Mouse (Mus musculus) liver, embryonic 14.5 days (tissue): Measurements from ENCODE around the gene Txk. TPM values are rescaled to one million over a fixed set of nuclear protein-coding genes. Genes with fewer than 3 reads are reported as not detected.

Experiments
- ATAC-seq: fragments of 200-750 bp; cut with Nextera tagmentation; 2 replicates; pipeline ENCODE4 v1.8.0; 2017; ENCODE audit warnings: moderate number of reproducible peaks, mild to moderate bottlenecking, moderate library complexity; ENCODE audit not compliant: insufficient read depth
- DNase-seq, 3 experiments: peaks; one replicate each; pipeline ENCODE4 v3.0.0-alpha.2; 2012 to 2013; ENCODE audit warnings: low read depth in 3 of 3, low spot score in 3 of 3
- H3K27ac ChIP-seq: fragments of 300-500 bp; sonication (generic); 2 replicates; pipeline ENCODE4 v1.5.1; 2014; ENCODE audit warnings: moderate library complexity, mild to moderate bottlenecking, control low read depth, inconsistent platforms
- H3K27me3 ChIP-seq: fragments of 300-500 bp; sonication (generic); 2 replicates; pipeline ENCODE4 v1.6.1; 2014; ENCODE audit warnings: mild to moderate bottlenecking, low read length, moderate library complexity; ENCODE audit not compliant: control insufficient read depth, insufficient read depth
- H3K36me3 ChIP-seq: fragments of 300-500 bp; sonication (generic); replicated peaks from 2 replicates; pipeline ENCODE4 v1.6.1; 2014; ENCODE audit warnings: low read depth; ENCODE audit not compliant: control insufficient read depth, insufficient read depth
- H3K4me1 ChIP-seq, 2 experiments: fragments of 200-500 bp in 1 of 2; fragments of 300-500 bp in 1 of 2; sonication (generic) in 1 of 2; replicated peaks; 2 replicates each; pipeline ENCODE4 v1.6.1; 2012 to 2014; ENCODE audit warnings: antibody characterized with exemption in 1 of 2, inconsistent platforms in 1 of 2, low read length in 1 of 2; ENCODE audit not compliant: control insufficient read depth in 2 of 2, insufficient read depth in 2 of 2
- H3K4me2 ChIP-seq: fragments of 300-500 bp; sonication (generic); 2 replicates; pipeline ENCODE4 v1.6.1; 2014; ENCODE audit warnings: low read depth, mild to moderate bottlenecking, control low read depth, moderate library complexity
- H3K4me3 ChIP-seq, 2 experiments: fragments of 200-500 bp in 1 of 2; fragments of 300-500 bp in 1 of 2; sonication (generic) in 1 of 2; 2 replicates each; pipeline ENCODE4 v1.5.1; 2012 to 2014; ENCODE audit warnings: low read depth in 2 of 2, low read length in 2 of 2, mild to moderate bottlenecking in 2 of 2, control low read depth in 1 of 2, inconsistent platforms in 1 of 2, moderate library complexity in 1 of 2; ENCODE audit not compliant: insufficient read depth in 1 of 2
- H3K9ac ChIP-seq: fragments of 300-500 bp; sonication (generic); replicated peaks from 2 replicates; pipeline ENCODE4 v1.6.1; 2014; ENCODE audit warnings: mild to moderate bottlenecking, control low read depth, moderate library complexity
- H3K9me3 ChIP-seq: fragments of 300-500 bp; sonication (generic); 2 replicates; pipeline ENCODE4 v1.6.1; 2016; ENCODE audit warnings: low read length, mixed read lengths; ENCODE audit not compliant: control insufficient read depth
- CTCF ChIP-seq: IDR thresholded peaks from 2 replicates; pipeline ENCODE4 v1.5.1; 2016; ENCODE audit warnings: antibody characterized with exemption, low read depth, control low read depth
- EP300 ChIP-seq: IDR thresholded peaks from 2 replicates; pipeline ENCODE4 v1.6.1; 2016; ENCODE audit warnings: antibody characterized with exemption, low read depth
- WGBS: fragments of 180-500 bp; shearing (Covaris S2); extraction: QIAGEN DNeasy Blood & Tissue Kit; methylation state at CpG from one replicate; pipeline ENCODE4 v1.1.7; 2014; ENCODE audit not compliant: insufficient replicate concordance; 5-methylcytosine and 5-hydroxymethylcytosine counted together
- polyA plus RNA-seq, 2 experiments: library from polyadenylated mRNA; depleted of rRNA in 1 of 2; stranded (reverse) in 1 of 2; unstranded in 1 of 2; fragments of >200 nt; fragmentation: Nextera tagmentation in 1 of 2; extraction: Ambion mirVana in 1 of 2; gene quantifications; 2 replicates each; pipeline versions ENCODE4 v1.2.1 to v1.2.3; 2012 to 2014

Txk gene
- polyA plus RNA-seq, 2 experiments = 0.01 TPM; not detected in 1

DNA sequence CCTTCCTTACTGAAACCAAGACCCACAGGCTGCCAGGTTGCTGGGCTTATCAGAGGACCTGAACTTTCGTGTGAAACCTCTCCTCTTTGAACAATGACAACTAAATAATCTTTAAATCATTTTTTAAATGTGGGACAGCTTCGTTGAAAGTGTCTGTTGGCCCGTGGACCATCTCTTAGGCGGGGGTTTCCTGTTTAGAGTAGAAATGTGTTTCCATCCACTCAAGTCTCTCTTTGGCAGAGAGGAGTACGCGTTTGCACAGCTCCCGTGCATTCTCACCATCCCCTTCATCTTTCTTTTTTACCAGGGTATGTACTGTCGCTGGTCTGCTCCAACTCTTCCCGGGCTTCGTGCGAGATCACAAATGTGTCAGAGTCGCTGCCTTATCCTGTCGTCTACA lies 94.2 kb downstream of the Txk start:
- no peak overlapping the region for H3K27ac ChIP-seq
- H3K27me3 ChIP-seq = no peaks in the 10 kb centered on the region
- no peak for TF ChIP-seq EP300
- no peak for TF ChIP-seq CTCF
- H3K4me3 ChIP-seq = no peak overlapping the region
- H3K4me2 ChIP-seq = no peak overlapping the region
- ATAC-seq (no peak), DNase-seq (no peak)
- H3K4me1 ChIP-seq = peaks cover 0 to 11% of the 10 kb centered on the region in 2 experiments; a peak in 3 of 4 replicates
- WGBS = 69% methylated on average over 13 of the region's 13 CpGs
- H3K9ac ChIP-seq = no peak overlapping the region
- no peaks in the 10 kb centered on the region for H3K36me3 ChIP-seq
- H3K9me3 ChIP-seq = no peaks in the 10 kb centered on the region

DNA sequence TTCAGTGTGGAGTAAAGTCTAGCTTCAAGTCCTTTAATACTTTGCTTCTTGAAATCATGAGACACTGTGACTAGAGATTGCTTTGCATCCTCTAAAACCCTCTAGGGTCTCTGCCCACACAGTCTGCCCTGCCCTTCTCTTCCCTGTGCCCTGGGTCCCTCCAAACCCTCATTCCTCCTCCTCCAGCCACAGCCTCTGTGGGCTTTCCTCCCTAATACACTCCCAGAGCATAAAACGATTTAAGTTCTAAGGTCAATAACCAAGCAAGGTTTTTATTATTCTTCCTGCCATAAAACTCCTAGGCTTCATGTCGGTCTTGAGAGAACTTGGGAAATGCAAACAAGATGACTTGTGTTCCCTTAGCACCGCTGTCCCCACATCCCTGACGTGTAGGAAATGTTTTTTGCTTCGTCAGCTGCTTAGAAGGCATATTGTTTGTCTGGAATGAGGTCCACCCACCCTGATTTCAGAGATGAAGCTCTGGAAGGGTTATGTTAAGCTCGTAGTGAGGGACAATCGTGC lies 96.2 kb downstream of the Txk start:
- no peak for DNase-seq
- H3K4me1 ChIP-seq = peaks cover 0 to 10% of the 10 kb centered on the region in 2 experiments; a peak in 3 of 4 replicates
- no peak for TF ChIP-seq CTCF
- no peak for TF ChIP-seq EP300
- no peak for ATAC-seq
- H3K4me3 ChIP-seq = no peak overlapping the region
- no peak overlapping the region for H3K9ac ChIP-seq
- no peaks in the 10 kb centered on the region for H3K27me3 ChIP-seq
- H3K27ac ChIP-seq = no peak overlapping the region
- H3K9me3 ChIP-seq = no peaks in the 10 kb centered on the region
- WGBS = 35% methylated on average over 7 of the region's 7 CpGs
- H3K36me3 ChIP-seq = no peaks in the 10 kb centered on the region
- no peak overlapping the region for H3K4me2 ChIP-seq

DNA sequence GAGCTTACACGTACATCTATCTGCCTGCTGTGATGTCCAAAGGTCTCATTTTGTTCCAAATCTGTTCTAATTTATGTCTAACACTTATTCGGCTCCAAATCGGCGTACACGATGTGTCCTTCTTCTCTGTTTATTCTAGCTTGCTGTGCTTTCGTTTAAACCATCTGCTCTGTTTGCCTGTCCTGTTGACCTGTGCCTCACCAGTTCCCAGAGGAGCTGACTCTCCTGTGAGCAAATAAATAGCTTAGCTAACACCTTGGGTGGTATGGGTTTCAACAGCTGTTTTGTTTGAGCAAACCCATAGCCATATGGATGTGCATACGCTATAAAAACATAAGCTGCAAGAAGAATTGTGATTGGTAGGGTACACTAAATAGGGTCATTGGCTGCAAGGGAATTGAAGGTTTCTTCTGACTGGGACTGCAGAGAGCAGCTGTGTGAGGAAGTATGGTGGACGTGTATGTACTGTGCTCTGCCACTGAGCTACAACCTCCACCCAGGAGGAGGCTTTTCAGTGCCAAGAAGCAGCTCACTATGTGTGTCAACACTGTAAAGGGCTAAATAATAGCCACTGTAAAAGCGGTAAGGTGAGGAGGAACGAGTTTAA lies 99.4 kb downstream of the Txk start:
- WGBS = 58% methylated on average over 10 of the region's 10 CpGs
- ATAC-seq = peak; percentile 58
- Histone ChIP-seq H3K4me3 (no peak overlapping the region), H3K27me3 (peaks cover 2% of the 10 kb centered on the region; the same call in 1 of the 2 replicates), H3K9ac (no peak overlapping the region), H3K36me3 (no peaks in the 10 kb centered on the region), H3K27ac (no peak overlapping the region), H3K9me3 (no peaks in the 10 kb centered on the region), H3K4me1 (peaks cover 0 to 5% of the 10 kb centered on the region in 2 experiments; a peak in 1 of 4 replicates), H3K4me2 (no peak overlapping the region)
- DNase-seq = no peak
- TF ChIP-seq CTCF (no peak), EP300 (no peak)

DNA sequence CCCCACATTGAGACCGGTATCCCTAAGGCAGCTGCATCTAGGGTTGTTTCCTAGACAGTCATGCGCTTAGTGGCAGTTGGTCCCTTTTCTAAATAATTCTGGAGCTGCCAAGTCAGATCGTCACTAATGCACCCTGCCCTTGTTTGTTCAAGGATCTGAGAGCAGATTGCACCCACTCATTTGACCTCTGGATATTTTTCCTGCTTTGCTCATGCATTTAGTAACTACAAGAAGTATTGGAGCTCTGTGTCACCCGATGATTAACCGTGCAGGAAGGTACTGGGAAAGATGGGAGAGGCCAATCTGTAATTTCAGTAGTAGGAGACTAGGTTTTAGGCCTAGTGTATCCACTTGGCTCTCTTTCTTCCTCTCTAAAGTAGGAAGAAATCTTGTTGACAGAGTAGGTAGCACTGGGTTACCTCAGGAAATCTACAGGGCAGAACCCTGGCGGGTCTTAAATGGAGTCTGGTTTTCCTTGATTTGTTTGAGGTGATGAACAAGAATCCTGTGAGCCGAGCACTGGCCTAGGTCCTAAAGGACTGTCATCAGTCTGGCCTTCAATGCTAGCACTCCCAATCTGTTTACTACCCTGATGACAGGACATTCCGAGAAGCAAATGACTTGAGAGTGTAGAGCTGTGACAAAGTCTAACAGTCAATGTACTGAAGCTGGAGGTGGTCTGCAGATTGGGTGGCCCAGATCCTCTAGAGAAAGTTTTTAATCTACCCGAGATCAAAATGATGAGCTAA lies 103.4 kb downstream of the Txk start:
- H3K4me1 ChIP-seq = peaks cover 0 to 5% of the 10 kb centered on the region in 2 experiments; a peak in 1 of 4 replicates
- H3K27me3 ChIP-seq = peaks cover 2% of the 10 kb centered on the region; the same call in 1 of the 2 replicates
- WGBS = 65% methylated on average over 9 of the region's 9 CpGs
- DNase-seq (no peak), ATAC-seq (peak; percentile 22; the same call in 1 of the 2 replicates)
- H3K4me2 ChIP-seq = peak overlapping the region; percentile 60
- H3K27ac ChIP-seq = no peak overlapping the region
- no peaks in the 10 kb centered on the region for H3K9me3 ChIP-seq
- no peak overlapping the region for H3K4me3 ChIP-seq
- no peaks in the 10 kb centered on the region for H3K36me3 ChIP-seq
- H3K9ac ChIP-seq = no peak overlapping the region
- no peak for TF ChIP-seq EP300
- no peak for TF ChIP-seq CTCF
